Mouse (Mus musculus): ENCODE measurements around the gene Fxyd2.

DNA sequence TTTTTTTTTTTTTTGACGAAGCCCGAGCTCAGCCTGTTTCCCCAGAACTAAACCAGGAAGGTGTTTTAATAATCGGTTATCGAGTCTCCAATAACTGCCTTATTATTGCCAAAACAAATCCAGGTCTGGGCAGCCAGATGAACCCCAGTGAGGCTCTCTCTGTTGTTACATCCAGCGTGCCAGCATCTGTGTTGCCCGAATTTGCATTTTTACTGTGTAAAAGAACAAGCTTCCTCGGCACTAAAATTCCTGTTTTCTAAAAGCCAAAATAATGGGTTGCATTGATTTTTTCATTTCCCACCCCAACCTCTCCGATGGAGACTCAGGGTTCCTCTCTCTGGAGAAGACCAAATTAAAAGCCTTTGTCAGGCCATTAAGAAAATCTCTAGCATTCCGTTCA lies 33.6 kb downstream of the Fxyd2 start:
- no peak for TF ChIP-seq GATA1 (IDR thresholded peaks at IDR 0.05; ENCODE audit: borderline replicate concordance, low read length)
- no peak for TF ChIP-seq FLI1 (IDR thresholded peaks at IDR 0.05; ENCODE audit: low read length)

All from megakaryocyte, embryonic 14.5 days (primary cell).